21 mouse cellular contexts compared by ENCODE assay signal in the genomic region with DNA sequence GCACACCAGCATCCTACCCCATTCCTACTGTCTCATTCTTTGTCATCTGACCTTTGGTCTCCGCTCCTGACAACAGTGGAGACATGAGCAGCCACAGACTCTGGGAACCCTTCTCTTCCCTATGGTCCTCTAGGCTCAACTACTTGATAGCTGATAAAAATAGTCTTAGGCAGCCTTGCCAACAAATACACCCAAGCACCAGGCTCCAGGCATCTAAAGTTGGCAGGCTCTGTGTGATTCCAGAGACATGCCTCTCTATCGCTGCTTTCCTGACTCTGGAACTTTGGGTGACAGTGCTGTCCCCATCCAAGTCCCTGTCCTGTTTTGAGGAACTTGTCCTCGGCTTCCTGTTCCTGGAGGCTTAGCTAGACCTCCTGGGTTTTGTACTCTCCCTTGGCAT. TPM values are rescaled to one million over a fixed set of nuclear protein-coding genes. Genes with fewer than 3 reads are reported as not detected.
DNase-seq lines count a peak whose midpoint lies in the region; ATAC-seq and TF ChIP-seq lines count a peak whose summit lies in the region.
"Had no signal": no experiment of that assay in that cellular context is flagged by ENCODE, and none has a peak within 500 bp of the region (broad histone marks: within the 10 kb centered on the region; RNA-seq: fewer than 3 reads in every experiment).

No protein-coding gene starts in this region.

- no peaks in the 10 kb centered on the region for H3K4me1 ChIP-seq in heart, embryonic 10.5 days
- no peaks in the 10 kb centered on the region for H3K4me1 ChIP-seq in lung, postnatal 0 days (ENCODE audit: insufficient read depth, low read depth, low read length)
- 0 out of 2 replicates have a peak, but pooled peaks cover 8% of the 10 kb centered on the region for H3K4me1 ChIP-seq in heart, postnatal 0 days (ENCODE audit: control insufficient read depth, insufficient read depth)
- H3K4me1 ChIP-seq in stomach, postnatal 0 days (replicated peaks; ENCODE audit: control insufficient read depth, insufficient read depth), result no peaks in the 10 kb centered on the region
- H3K4me1 ChIP-seq in kidney, embryonic 15.5 days, result no peaks in the 10 kb centered on the region
- H3K4me1 ChIP-seq: forebrain, embryonic 12.5 days; hindbrain, embryonic 12.5 days; limb, embryonic 12.5 days; liver, embryonic 12.5 days; lung, embryonic 15.5 days; midbrain, embryonic 10.5 days had no signal

- no peak for ATAC-seq in lung, postnatal 0 days
- ATAC-seq in heart, postnatal 0 days (ENCODE audit: insufficient read depth, low read depth), result no peak
- ATAC-seq in stomach, postnatal 0 days (ENCODE audit: low FRiP score, low TSS enrichment), result peak; percentile 31; the same call in 1 of the 2 replicates
- ATAC-seq in kidney, embryonic 15.5 days (replicated peaks; ENCODE audit: low FRiP score), result no peak
- ATAC-seq: liver, embryonic 12.5 days had no signal

- H3K27me3 ChIP-seq in heart, embryonic 10.5 days (ENCODE audit: insufficient read depth, poor library complexity, severe bottlenecking), result peaks cover 100% of the 10 kb centered on the region
- H3K27me3 ChIP-seq in lung, postnatal 0 days (replicated peaks; ENCODE audit: insufficient read depth, low read length), result no peaks in the 10 kb centered on the region
- peaks cover 77% of the 10 kb centered on the region for H3K27me3 ChIP-seq in heart, postnatal 0 days (ENCODE audit: control insufficient read depth, insufficient read depth, low read length)
- no peaks in the 10 kb centered on the region for H3K27me3 ChIP-seq in stomach, postnatal 0 days (ENCODE audit: control insufficient read depth, insufficient read depth, low read length)
- H3K27me3 ChIP-seq in kidney, embryonic 15.5 days, result no peaks in the 10 kb centered on the region
- H3K27me3 ChIP-seq: forebrain, embryonic 12.5 days; hindbrain, embryonic 12.5 days; limb, embryonic 12.5 days; liver, embryonic 12.5 days; lung, embryonic 15.5 days had no signal

- H3K27ac ChIP-seq in heart, embryonic 10.5 days, result no peak overlapping the region
- no peak overlapping the region for H3K27ac ChIP-seq in lung, postnatal 0 days (ENCODE audit: low read length)
- H3K27ac ChIP-seq in heart, postnatal 0 days (ENCODE audit: low read depth), result no peak overlapping the region
- no peak overlapping the region for H3K27ac ChIP-seq in stomach, postnatal 0 days (replicated peaks)
- H3K27ac ChIP-seq in kidney, embryonic 15.5 days, result no peak overlapping the region
- H3K27ac ChIP-seq: forebrain, embryonic 12.5 days; hindbrain, embryonic 12.5 days; limb, embryonic 12.5 days; liver, embryonic 12.5 days; lung, embryonic 15.5 days; midbrain, embryonic 10.5 days had no signal

- DNase-seq in heart, adult 18-20 months, result peak; percentile 43 to 68
- no peak for DNase-seq in heart, embryonic 10.5 days (ENCODE audit: low spot score)
- DNase-seq in lung, postnatal 0 days (ENCODE audit: low spot score), result peak; percentile 37
- no peak for DNase-seq in lung, postnatal 4 days
- DNase-seq in heart, postnatal 0 days (ENCODE audit: low spot score), result peak; percentile 22
- DNase-seq in stomach, postnatal 0 days (ENCODE audit: low spot score), result no peak
- DNase-seq in left cerebral cortex, adult 11 months (ENCODE audit: low spot score), result no peak
- DNase-seq: adrenal gland, adult 8-10 months; cerebellum, adult 9-11 months; kidney, adult 2 months; kidney, postnatal 14 days; retina, postnatal 1 day; right cerebral cortex, postnatal 4 days; thymus, postnatal 25 days had no signal

- H3K9ac ChIP-seq in lung, postnatal 0 days (replicated peaks; ENCODE audit: low read depth), result no peak overlapping the region
- no peak overlapping the region for H3K9ac ChIP-seq in heart, postnatal 0 days (replicated peaks; ENCODE audit: low read depth, low read length)
- no peak overlapping the region for H3K9ac ChIP-seq in stomach, postnatal 0 days (ENCODE audit: low read length)
- H3K9ac ChIP-seq in kidney, embryonic 15.5 days, result no peak overlapping the region
- H3K9ac ChIP-seq: forebrain, embryonic 12.5 days; hindbrain, embryonic 12.5 days; limb, embryonic 12.5 days; liver, embryonic 12.5 days; lung, embryonic 15.5 days had no signal

- no peak overlapping the region for H3K4me2 ChIP-seq in lung, postnatal 0 days (replicated peaks; ENCODE audit: low read depth, low read length)
- no peak overlapping the region for H3K4me2 ChIP-seq in heart, postnatal 0 days (ENCODE audit: low read depth, low read length)
- H3K4me2 ChIP-seq in stomach, postnatal 0 days (replicated peaks; ENCODE audit: low read depth), result no peak overlapping the region
- no peak overlapping the region for H3K4me2 ChIP-seq in kidney, embryonic 15.5 days
- H3K4me2 ChIP-seq: forebrain, embryonic 12.5 days; hindbrain, embryonic 12.5 days; limb, embryonic 12.5 days; liver, embryonic 12.5 days; lung, embryonic 15.5 days had no signal

- H3K4me3 ChIP-seq in heart, embryonic 10.5 days, result no peak overlapping the region
- no peak overlapping the region for H3K4me3 ChIP-seq in lung, postnatal 0 days (ENCODE audit: low read depth, low read length)
- H3K4me3 ChIP-seq in heart, postnatal 0 days (ENCODE audit: low read depth, low read length), result no peak overlapping the region
- H3K4me3 ChIP-seq in stomach, postnatal 0 days (ENCODE audit: low read depth, low read length), result no peak overlapping the region
- no peak overlapping the region for H3K4me3 ChIP-seq in kidney, embryonic 15.5 days (replicated peaks)
- H3K4me3 ChIP-seq: forebrain, embryonic 12.5 days; hindbrain, embryonic 12.5 days; limb, embryonic 12.5 days; liver, embryonic 12.5 days; lung, embryonic 15.5 days; midbrain, embryonic 10.5 days had no signal

- no peak for TF ChIP-seq CTCF in lung, postnatal 0 days (IDR thresholded peaks at IDR 0.05)
- TF ChIP-seq CTCF in heart, postnatal 0 days (IDR thresholded peaks at IDR 0.05; ENCODE audit: low read depth), result no peak
- no peak for TF ChIP-seq CTCF in stomach, postnatal 0 days (IDR thresholded peaks at IDR 0.05; ENCODE audit: low read depth)

- TF ChIP-seq EP300 in lung, postnatal 0 days (IDR thresholded peaks at IDR 0.05), result no peak
- TF ChIP-seq EP300 in heart, postnatal 0 days (IDR thresholded peaks at IDR 0.05; ENCODE audit: low read depth), result no peak
- TF ChIP-seq EP300 in stomach, postnatal 0 days (optimal IDR thresholded peaks at IDR 0.05), result no peak

- H3K9me3 ChIP-seq in heart, embryonic 10.5 days, result no peaks in the 10 kb centered on the region
- H3K9me3 ChIP-seq in lung, postnatal 0 days (ENCODE audit: low read length), result no peaks in the 10 kb centered on the region
- no peaks in the 10 kb centered on the region for H3K9me3 ChIP-seq in heart, postnatal 0 days (replicated peaks; ENCODE audit: control insufficient read depth, low read length)
- no peaks in the 10 kb centered on the region for H3K9me3 ChIP-seq in stomach, postnatal 0 days (ENCODE audit: control insufficient read depth, low read length)
- no peaks in the 10 kb centered on the region for H3K9me3 ChIP-seq in kidney, embryonic 15.5 days (replicated peaks)
- H3K9me3 ChIP-seq: forebrain, embryonic 12.5 days; hindbrain, embryonic 12.5 days; limb, embryonic 12.5 days; liver, embryonic 12.5 days; lung, embryonic 15.5 days; midbrain, embryonic 10.5 days had no signal

- WGBS in heart, embryonic 10.5 days, result 80% methylated on average over 3 of the region's 3 CpGs
- WGBS in lung, postnatal 0 days, result 71% methylated on average over 3 of the region's 3 CpGs
- 35% methylated on average over 3 of the region's 3 CpGs for WGBS in heart, postnatal 0 days
- WGBS in stomach, postnatal 0 days, result 71% methylated on average over 3 of the region's 3 CpGs
- 89% methylated on average over 3 of the region's 3 CpGs for WGBS in kidney, embryonic 15.5 days

- H3K36me3 ChIP-seq in heart, embryonic 10.5 days, result no peaks in the 10 kb centered on the region
- no peaks in the 10 kb centered on the region for H3K36me3 ChIP-seq in lung, postnatal 0 days (ENCODE audit: insufficient read depth, low read length)
- no peaks in the 10 kb centered on the region for H3K36me3 ChIP-seq in heart, postnatal 0 days (replicated peaks; ENCODE audit: control insufficient read depth, insufficient read depth, low read length)
- no peaks in the 10 kb centered on the region for H3K36me3 ChIP-seq in stomach, postnatal 0 days (ENCODE audit: control insufficient read depth, insufficient read depth, low read length)
- H3K36me3 ChIP-seq in kidney, embryonic 15.5 days, result no peaks in the 10 kb centered on the region
- H3K36me3 ChIP-seq: forebrain, embryonic 12.5 days; hindbrain, embryonic 12.5 days; limb, embryonic 12.5 days; liver, embryonic 12.5 days; lung, embryonic 15.5 days; midbrain, embryonic 10.5 days had no signal

RNA-seq across cellular contexts. Expression of gene Myh11, which starts 37.6 kb away (rescaled TPM):
- 10 to 100 TPM; 25.1 to 28.1 TPM for total RNA-seq in heart, adult 18-20 months (2021)
- polyA plus RNA-seq in heart, embryonic 10.5 days (2016; fragmentation: Nextera tagmentation; extraction: Ambion mirVana), result 0.23 and 0.70 TPM in 2 replicates
- 15.1 and 20.7 TPM in 2 replicates for polyA plus RNA-seq in lung, postnatal 0 days (2015; fragmentation: Nextera tagmentation; extraction: Ambion mirVana)
- 4.5 and 104 TPM in 2 replicates for total RNA-seq in heart, postnatal 0 days (2014; rRNA removed; ENCODE audit: low replicate concordance)
- 3.1 and 3.3 TPM in 2 replicates for polyA plus RNA-seq in heart, postnatal 0 days (2015; fragmentation: Nextera tagmentation; extraction: Ambion mirVana)
- 202 and 245 TPM in 2 replicates for polyA plus RNA-seq in stomach, postnatal 0 days (2015; fragmentation: Nextera tagmentation; extraction: Ambion mirVana)
- 7.0 and 30.6 TPM in 2 replicates for polyA plus RNA-seq in kidney, embryonic 15.5 days (2015; fragmentation: Nextera tagmentation; extraction: Ambion mirVana)

Comparison
In these comparisons a context has a peak if more than half of its experiments do, and no peak if none do; other contexts are left out.
1. DNase-seq: peak in heart, adult 18-20 months (2 of 2), lung, postnatal 0 days (single experiment) and heart, postnatal 0 days (single experiment); none in heart, embryonic 10.5 days (single experiment), lung, postnatal 4 days (0 of 2), stomach, postnatal 0 days (single experiment) and left cerebral cortex, adult 11 months (single experiment).